22 mouse cellular contexts compared by ENCODE assay signal in genomic region chr1:43855591-43855990, GRCm38 (mm10).
"Had no signal": no experiment of that assay in that cellular context is flagged by ENCODE, and none has a peak within 500 bp of the region (broad histone marks: within the 10 kb centered on the region; RNA-seq: fewer than 3 reads in every experiment).

No protein-coding gene starts in this region.

- H3K27me3 ChIP-seq: heart, embryonic 13.5 days; heart, embryonic 15.5 days; hindbrain, embryonic 13.5 days; hindbrain, embryonic 15.5 days; limb, embryonic 13.5 days; limb, embryonic 15.5 days; liver, embryonic 12.5 days had no signal

- H3K9ac ChIP-seq: heart, embryonic 13.5 days; heart, embryonic 15.5 days; hindbrain, embryonic 13.5 days; hindbrain, embryonic 15.5 days; limb, embryonic 13.5 days; limb, embryonic 15.5 days; liver, embryonic 12.5 days had no signal

- H3K9me3 ChIP-seq: heart, embryonic 13.5 days; heart, embryonic 15.5 days; hindbrain, embryonic 13.5 days; hindbrain, embryonic 15.5 days; limb, embryonic 13.5 days; limb, embryonic 15.5 days; liver, embryonic 12.5 days had no signal

- H3K27ac ChIP-seq: heart, adult 2 months; heart, embryonic 13.5 days; heart, embryonic 15.5 days; hindbrain, embryonic 13.5 days; hindbrain, embryonic 15.5 days; hindbrain, postnatal 0 days; limb, embryonic 13.5 days; limb, embryonic 15.5 days; liver, embryonic 12.5 days had no signal

- H3K36me3 ChIP-seq: heart, embryonic 13.5 days; heart, embryonic 15.5 days; hindbrain, embryonic 13.5 days; hindbrain, embryonic 15.5 days; limb, embryonic 13.5 days; limb, embryonic 15.5 days; liver, embryonic 12.5 days had no signal

- DNase-seq: gastrocnemius, postnatal 14 days; gastrocnemius, postnatal 36 days; heart, adult 2 months; heart, postnatal 14 days; heart, postnatal 36 days; kidney, adult 11 months; kidney, adult 8-10 months; kidney, postnatal 14 days; kidney, postnatal 36 days; layer of hippocampus, adult 9-11 months; layer of hippocampus, postnatal 36 days; left cerebral cortex, postnatal 4 days had no signal

- H3K4me3 ChIP-seq: heart, adult 2 months; heart, embryonic 13.5 days; heart, embryonic 15.5 days; hindbrain, embryonic 13.5 days; hindbrain, embryonic 15.5 days; limb, embryonic 13.5 days; limb, embryonic 15.5 days; liver, embryonic 12.5 days had no signal

- H3K4me2 ChIP-seq: heart, embryonic 11.5 days; heart, embryonic 13.5 days; heart, embryonic 15.5 days; hindbrain, embryonic 13.5 days; hindbrain, embryonic 15.5 days; limb, embryonic 13.5 days; limb, embryonic 15.5 days; liver, embryonic 12.5 days had no signal

- ATAC-seq: hindbrain, postnatal 0 days; intestine, embryonic 16.5 days; liver, embryonic 12.5 days had no signal

- H3K4me1 ChIP-seq: heart, embryonic 13.5 days; heart, embryonic 15.5 days; hindbrain, embryonic 13.5 days; hindbrain, embryonic 15.5 days; limb, embryonic 13.5 days; limb, embryonic 15.5 days; liver, embryonic 12.5 days had no signal
